Mouse (Mus musculus): ENCODE results near the gene Tmem108. TPM values are rescaled to one million over a fixed set of nuclear protein-coding genes. Genes with fewer than 3 reads are reported as not detected.

Tmem108 gene
- polyA plus RNA-seq, 1 experiment from 2014 or later, result 18.4 TPM

GRCm38 (mm10) chr9:103558240-103558639 lies 203.4 kb downstream of the Tmem108 start:
- no peak overlapping the region for H3K9ac ChIP-seq
- H3K4me2 ChIP-seq (replicated peaks), result no peak overlapping the region
- H3K4me1 ChIP-seq, result peaks cover 10% of the 10 kb centered on the region; the same call in 1 of the 2 replicates
- H3K9me3 ChIP-seq, result 0 out of 2 replicates have a peak, but pooled peaks cover 5% of the 10 kb centered on the region
- H3K27ac ChIP-seq, result no peak overlapping the region
- no peaks in the 10 kb centered on the region for H3K36me3 ChIP-seq
- no peaks in the 10 kb centered on the region for H3K27me3 ChIP-seq
- H3K4me3 ChIP-seq, result no peak overlapping the region
- no peak for ATAC-seq (ENCODE audit: insufficient number of reproducible peaks, insufficient read depth, low FRiP score, low TSS enrichment)
- WGBS, result 83% methylated on average over 7 of the region's 7 CpGs

GRCm38 (mm10) chr9:103557085-103557484 lies 204.6 kb downstream of the Tmem108 start:
- ATAC-seq (ENCODE audit: insufficient number of reproducible peaks, insufficient read depth, low FRiP score, low TSS enrichment), result no peak
- H3K4me2 ChIP-seq (replicated peaks), result no peak overlapping the region

DNA sequence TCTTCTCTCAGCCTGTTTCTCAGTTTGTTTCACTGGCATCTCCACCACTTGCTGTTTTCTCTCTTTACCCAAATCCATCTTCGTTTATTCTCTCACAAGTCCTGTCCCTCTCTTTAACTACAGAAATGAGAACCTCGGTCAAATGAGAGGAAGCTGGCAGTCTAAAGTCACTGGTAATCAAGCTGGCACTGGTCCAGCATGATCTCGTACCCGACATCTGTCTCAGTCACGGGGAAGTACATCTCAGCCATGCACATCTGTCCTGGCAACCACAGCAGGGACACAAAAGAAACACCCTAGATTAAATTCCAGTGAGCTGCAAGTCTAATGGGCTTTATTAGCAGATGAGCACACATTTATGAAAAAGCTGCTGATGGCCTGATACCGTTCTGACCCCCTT lies 206.3 kb downstream of the Tmem108 start:
- peaks cover 10% of the 10 kb centered on the region; the same call in 1 of the 2 replicates for H3K4me1 ChIP-seq

More at GRCm38 (mm10) chr9:103557085-103557484, 204.6 kb downstream of the Tmem108 start:
- H3K27ac ChIP-seq, result no peak overlapping the region
- no peak overlapping the region for H3K9ac ChIP-seq
- H3K27me3 ChIP-seq, result no peaks in the 10 kb centered on the region
- no peaks in the 10 kb centered on the region for H3K36me3 ChIP-seq
- WGBS, result 89% methylated on average over 15 of the region's 15 CpGs
- H3K4me3 ChIP-seq, result no peak overlapping the region
- 0 out of 2 replicates have a peak, but pooled peaks cover 4% of the 10 kb centered on the region for H3K9me3 ChIP-seq
- peaks cover 10% of the 10 kb centered on the region; the same call in 1 of the 2 replicates for H3K4me1 ChIP-seq

GRCm38 (mm10) chr9:103550661-103551248 lies 210.9 kb downstream of the Tmem108 start:
- H3K27me3 ChIP-seq, result no peaks in the 10 kb centered on the region
- no peak overlapping the region for H3K4me3 ChIP-seq
- no peak overlapping the region for H3K4me2 ChIP-seq (replicated peaks)
- ATAC-seq (ENCODE audit: insufficient number of reproducible peaks, insufficient read depth, low FRiP score, low TSS enrichment), result no peak
- H3K9me3 ChIP-seq, result no peaks in the 10 kb centered on the region
- peaks cover 10% of the 10 kb centered on the region; the same call in 1 of the 2 replicates for H3K4me1 ChIP-seq
- WGBS, result 55% methylated on average over 21 of the region's 21 CpGs
- no peak overlapping the region for H3K9ac ChIP-seq
- no peak overlapping the region for H3K27ac ChIP-seq
- H3K36me3 ChIP-seq, result no peaks in the 10 kb centered on the region

More for the DNA sequence above, 206.3 kb downstream of the Tmem108 start:
- Histone ChIP-seq H3K27me3 (no peaks in the 10 kb centered on the region), H3K4me3 (no peak overlapping the region), H3K9ac (no peak overlapping the region), H3K9me3 (no peaks in the 10 kb centered on the region), H3K36me3 (no peaks in the 10 kb centered on the region), H3K4me2 (replicated peaks) (no peak overlapping the region), H3K27ac (no peak overlapping the region)
- no peak for ATAC-seq (ENCODE audit: insufficient number of reproducible peaks, insufficient read depth, low FRiP score, low TSS enrichment)
- WGBS, result 61% methylated on average over 6 of the region's 6 CpGs

DNA sequence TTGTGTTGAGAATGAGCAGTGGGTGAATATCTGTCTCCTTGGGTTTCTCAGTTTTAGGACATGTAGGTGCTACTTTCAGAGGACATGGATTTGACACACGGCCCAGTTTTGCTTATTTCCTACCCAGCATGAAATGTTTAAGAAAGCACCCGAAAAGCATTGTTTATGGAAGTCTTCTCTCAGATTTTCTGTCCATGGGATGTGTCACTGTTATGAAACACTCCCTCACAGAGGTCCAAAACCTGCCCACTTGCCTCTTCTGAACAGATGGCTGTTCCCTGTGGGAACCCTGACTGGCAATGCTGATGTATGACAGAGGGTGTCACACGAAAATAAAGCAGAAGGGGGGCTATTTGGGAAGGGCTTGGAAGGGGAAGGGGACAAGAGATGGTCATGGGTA lies 212.5 kb downstream of the Tmem108 start:
- Histone ChIP-seq H3K36me3 (no peaks in the 10 kb centered on the region), H3K27me3 (no peaks in the 10 kb centered on the region), H3K9me3 (no peaks in the 10 kb centered on the region), H3K4me3 (no peak overlapping the region), H3K4me1 (peaks cover 11% of the 10 kb centered on the region; the same call in 1 of the 2 replicates), H3K27ac (no peak overlapping the region), H3K9ac (no peak overlapping the region), H3K4me2 (replicated peaks) (no peak overlapping the region)
- no peak for ATAC-seq (ENCODE audit: insufficient number of reproducible peaks, insufficient read depth, low FRiP score, low TSS enrichment)
- 66% methylated on average over 3 of the region's 3 CpGs for WGBS

GRCm38 (mm10) chr9:103548606-103549005 lies 213.0 kb downstream of the Tmem108 start:
- Histone ChIP-seq H3K4me1 (peaks cover 11% of the 10 kb centered on the region; the same call in 1 of the 2 replicates), H3K27me3 (no peaks in the 10 kb centered on the region)

DNA sequence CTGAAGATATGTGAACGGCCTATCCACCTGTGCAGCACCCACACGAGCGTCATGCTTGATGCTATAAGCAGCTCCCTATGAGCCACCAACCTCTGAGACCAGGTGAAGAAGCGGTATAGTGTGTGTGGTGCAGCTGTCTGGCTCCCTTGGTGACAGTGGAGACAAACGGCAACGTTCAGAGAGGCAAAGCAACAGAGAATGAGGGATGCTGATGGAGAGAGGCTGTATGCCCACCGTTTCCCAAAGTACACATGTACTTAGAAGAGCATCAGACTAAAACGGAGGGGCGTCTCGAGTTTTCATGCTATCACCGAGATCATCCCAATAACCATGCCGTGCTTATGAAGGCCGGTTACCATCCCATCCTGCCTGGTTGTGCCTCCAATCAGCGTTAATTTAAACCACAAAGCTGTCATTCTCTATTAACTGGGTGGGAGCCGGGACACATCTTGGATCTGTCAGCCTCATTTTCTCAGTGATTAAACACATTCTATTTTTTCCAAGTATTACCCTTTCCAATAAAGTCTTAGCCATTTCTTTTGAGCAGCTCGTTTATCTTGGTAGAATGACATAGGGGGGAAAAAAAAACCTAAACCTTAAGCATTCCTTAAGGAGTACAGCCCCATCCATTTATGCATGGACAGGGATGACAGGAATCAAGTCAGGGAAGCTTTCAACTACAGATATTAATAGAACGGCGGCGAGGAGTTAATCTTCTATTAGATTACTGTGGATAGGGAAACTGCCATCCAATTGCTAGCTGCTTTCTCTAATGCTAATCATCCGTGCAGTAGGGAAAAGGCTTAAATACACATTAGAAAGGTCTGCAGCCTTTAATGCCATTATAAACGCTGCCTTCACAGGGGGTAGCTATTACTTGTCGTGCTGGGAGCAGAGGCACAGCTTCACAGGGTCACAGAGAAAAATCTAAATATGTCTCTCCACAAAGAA lies 214.7 kb downstream of the Tmem108 start:
- H3K4me3 ChIP-seq, result no peak overlapping the region
- H3K27me3 ChIP-seq, result no peaks in the 10 kb centered on the region
- no peak overlapping the region for H3K9ac ChIP-seq
- no peak overlapping the region for H3K27ac ChIP-seq
- ATAC-seq (ENCODE audit: insufficient number of reproducible peaks, insufficient read depth, low FRiP score, low TSS enrichment), result no peak
- WGBS, result 67% methylated on average over 22 of the region's 22 CpGs
- peaks cover 11% of the 10 kb centered on the region; the same call in 1 of the 2 replicates for H3K4me1 ChIP-seq
- no peaks in the 10 kb centered on the region for H3K9me3 ChIP-seq
- H3K36me3 ChIP-seq, result no peaks in the 10 kb centered on the region
- no peak overlapping the region for H3K4me2 ChIP-seq (replicated peaks)

More at GRCm38 (mm10) chr9:103548606-103549005, 213.0 kb downstream of the Tmem108 start:
- no peak overlapping the region for H3K4me3 ChIP-seq
- H3K9ac ChIP-seq, result no peak overlapping the region
- WGBS, result 87% methylated on average over 3 of the region's 3 CpGs
- H3K36me3 ChIP-seq, result no peaks in the 10 kb centered on the region
- ATAC-seq (ENCODE audit: insufficient number of reproducible peaks, insufficient read depth, low FRiP score, low TSS enrichment), result no peak
- H3K9me3 ChIP-seq, result no peaks in the 10 kb centered on the region
- no peak overlapping the region for H3K27ac ChIP-seq
- H3K4me2 ChIP-seq (replicated peaks), result no peak overlapping the region

- H3K4me2 ChIP-seq (replicated peaks), result no peak overlapping the region
- H3K27me3 ChIP-seq, result no peaks in the 10 kb centered on the region
- H3K9ac ChIP-seq, result no peak overlapping the region
- ATAC-seq (ENCODE audit: insufficient number of reproducible peaks, insufficient read depth, low FRiP score, low TSS enrichment), result no peak
- WGBS, result 83% methylated on average over 4 of the region's 4 CpGs
- H3K27ac ChIP-seq, result no peak overlapping the region
- H3K36me3 ChIP-seq, result no peaks in the 10 kb centered on the region
- peaks cover 11% of the 10 kb centered on the region; the same call in 1 of the 2 replicates for H3K4me1 ChIP-seq
- H3K9me3 ChIP-seq, result no peaks in the 10 kb centered on the region
- H3K4me3 ChIP-seq, result no peak overlapping the region
These were observed 215.9 kb downstream of the Tmem108 start for GRCm38 (mm10) chr9:103545729-103546128.

DNA sequence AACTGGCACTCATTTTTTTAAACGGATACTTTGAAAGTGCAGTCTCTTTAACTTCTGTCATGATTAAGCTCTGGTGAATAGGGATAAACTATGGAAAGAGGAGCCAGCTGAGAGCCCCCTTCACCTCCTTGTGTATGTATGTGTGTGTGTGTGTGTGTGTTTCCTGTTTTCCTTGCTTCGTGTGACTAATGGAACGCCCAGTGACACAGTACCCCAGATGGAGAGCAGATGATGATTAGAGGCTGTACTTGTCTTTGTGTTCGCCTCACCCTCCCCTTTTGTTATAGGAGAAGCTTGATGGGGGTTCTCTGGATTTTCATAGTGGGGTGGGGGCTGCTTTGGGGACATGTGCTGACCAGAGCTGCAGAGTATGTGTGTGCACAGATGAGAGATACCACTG lies 216.4 kb downstream of the Tmem108 start:
- Histone ChIP-seq H3K27ac (no peak overlapping the region), H3K4me3 (no peak overlapping the region), H3K36me3 (no peaks in the 10 kb centered on the region), H3K9ac (no peak overlapping the region), H3K4me1 (peaks cover 11% of the 10 kb centered on the region; the same call in 1 of the 2 replicates), H3K4me2 (replicated peaks) (no peak overlapping the region), H3K9me3 (no peaks in the 10 kb centered on the region), H3K27me3 (no peaks in the 10 kb centered on the region)
- 26% methylated on average over 4 of the region's 4 CpGs for WGBS
- no peak for ATAC-seq (ENCODE audit: insufficient number of reproducible peaks, insufficient read depth, low FRiP score, low TSS enrichment)

DNA sequence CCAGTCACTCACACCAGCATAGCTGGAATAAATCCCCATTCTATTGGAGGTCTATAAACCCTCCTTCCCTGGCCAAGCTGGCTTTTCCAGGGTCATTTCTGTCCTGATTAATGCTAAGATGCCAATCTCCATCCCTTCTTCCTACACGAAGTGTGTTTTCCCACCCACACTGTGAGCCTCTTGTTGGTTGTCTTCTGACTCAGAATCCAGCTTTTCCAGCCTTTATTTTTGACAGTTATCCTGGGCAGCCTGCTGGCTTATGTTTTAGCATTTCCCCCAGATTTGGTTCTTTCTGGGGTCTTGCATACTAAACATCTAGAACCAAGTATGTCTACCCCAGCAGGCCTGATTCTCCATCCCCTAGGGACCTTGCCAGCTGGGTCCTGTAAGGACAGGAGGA lies 217.0 kb downstream of the Tmem108 start:
- ATAC-seq (ENCODE audit: insufficient number of reproducible peaks, insufficient read depth, low FRiP score, low TSS enrichment), result no peak
- H3K27ac ChIP-seq, result no peak overlapping the region
- peaks cover 14% of the 10 kb centered on the region; the same call in 1 of the 2 replicates for H3K4me1 ChIP-seq
- H3K4me3 ChIP-seq, result no peak overlapping the region
- no peaks in the 10 kb centered on the region for H3K36me3 ChIP-seq
- no peak overlapping the region for H3K9ac ChIP-seq
- no peaks in the 10 kb centered on the region for H3K27me3 ChIP-seq
- no peak overlapping the region for H3K4me2 ChIP-seq (replicated peaks)
- WGBS, result 69% methylated on average over 1 of the region's 1 CpGs
- no peaks in the 10 kb centered on the region for H3K9me3 ChIP-seq

DNA sequence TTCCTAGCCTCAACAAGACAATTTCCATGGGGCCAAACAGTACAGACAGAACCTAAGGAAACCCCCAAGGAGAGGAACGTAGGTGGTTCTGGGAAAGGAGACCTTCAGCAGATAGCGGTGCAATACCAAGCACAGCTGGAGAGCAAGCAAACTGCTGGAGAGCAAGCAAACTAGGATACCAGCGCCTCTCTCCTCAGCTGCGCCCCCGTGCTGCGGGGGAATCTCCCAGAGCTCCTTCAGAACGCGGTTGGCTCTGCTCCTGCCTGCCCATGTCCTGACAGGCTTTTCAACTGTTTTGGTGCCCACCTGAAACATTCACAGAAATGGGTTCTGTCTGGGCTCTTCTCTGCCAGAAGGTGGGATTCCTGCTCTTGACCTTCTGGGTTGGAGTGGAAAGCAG lies 221.1 kb downstream of the Tmem108 start:
- H3K9ac ChIP-seq, result no peak overlapping the region
- WGBS, result 71% methylated on average over 8 of the region's 8 CpGs
- no peak for ATAC-seq (ENCODE audit: insufficient number of reproducible peaks, insufficient read depth, low FRiP score, low TSS enrichment)

More for the DNA sequence above, 221.1 kb downstream of the Tmem108 start:
- no peak overlapping the region for H3K4me3 ChIP-seq
- H3K36me3 ChIP-seq, result no peaks in the 10 kb centered on the region
- H3K4me1 ChIP-seq, result peaks cover 7% of the 10 kb centered on the region; the same call in 1 of the 2 replicates
- no peaks in the 10 kb centered on the region for H3K27me3 ChIP-seq
- no peak overlapping the region for H3K27ac ChIP-seq
- H3K4me2 ChIP-seq (replicated peaks), result no peak overlapping the region
- no peaks in the 10 kb centered on the region for H3K9me3 ChIP-seq
